Mouse (Mus musculus) c-Kit-negative CD71-positive TER-119-positive erythroid progenitor cells, embryonic 14.5 days (primary cell): ENCODE measurements around the gene Trpm3.
"Not testable (repeated sequence)": the region's sequence is repeated elsewhere in the genome, so short reads cannot be mapped to it uniquely, and the experiment has no call there.

Experiments used
- DNase-seq: peaks from one replicate; pipeline ENCODE4 v3.0.0-alpha.2; 2013; ENCODE audit warnings: low read depth, low spot score

Trpm3 gene

GRCm38 (mm10) chr19:22973294-22973693 is 834.4 kb downstream of the Trpm3 start:
- DNase-seq: no peak

- DNase-seq: no peak
Measured at GRCm38 (mm10) chr19:22973727-22974126, 834.9 kb downstream of the Trpm3 start.

GRCm38 (mm10) chr19:22975801-22976200 is 837.0 kb downstream of the Trpm3 start:
- DNase-seq: no peak

- DNase-seq: no peak
Measured at GRCm38 (mm10) chr19:22977508-22977907, 838.7 kb downstream of the Trpm3 start.

- DNase-seq: no peak
Measured at GRCm38 (mm10) chr19:22978763-22979162, 839.9 kb downstream of the Trpm3 start.

GRCm38 (mm10) chr19:22979191-22979590 is 840.3 kb downstream of the Trpm3 start:
- no peak for DNase-seq

- DNase-seq: no peak
Measured at GRCm38 (mm10) chr19:22987914-22988313, 849.1 kb downstream of the Trpm3 start.

- no peak for DNase-seq
Measured at GRCm38 (mm10) chr19:22993946-22994345, 855.1 kb downstream of the Trpm3 start.

- DNase-seq: no peak
Measured at GRCm38 (mm10) chr19:22994531-22994930, 855.7 kb downstream of the Trpm3 start.

GRCm38 (mm10) chr19:23000293-23000692 is 861.4 kb downstream of the Trpm3 start:
- DNase-seq: no peak

GRCm38 (mm10) chr19:23003861-23004260 is 865.0 kb downstream of the Trpm3 start:
- DNase-seq: no peak

GRCm38 (mm10) chr19:23005851-23006250 is 867.0 kb downstream of the Trpm3 start:
- no peak for DNase-seq

- no peak for DNase-seq
Measured at GRCm38 (mm10) chr19:23006517-23007273, 867.8 kb downstream of the Trpm3 start.

- DNase-seq: no peak
Measured at GRCm38 (mm10) chr19:23013695-23014094, 874.8 kb downstream of the Trpm3 start.

- DNase-seq: no peak
Measured at GRCm38 (mm10) chr19:23015516-23015915, 876.7 kb downstream of the Trpm3 start.

GRCm38 (mm10) chr19:23018186-23018727 is 879.4 kb downstream of the Trpm3 start:
- no peak for DNase-seq

- DNase-seq: no peak
Measured at GRCm38 (mm10) chr19:23022902-23023301, 884.1 kb downstream of the Trpm3 start.

- no peak for DNase-seq
Measured at GRCm38 (mm10) chr19:23023316-23023960, 884.6 kb downstream of the Trpm3 start.

- DNase-seq: no peak
Measured at GRCm38 (mm10) chr19:23024821-23025220, 886.0 kb downstream of the Trpm3 start.

GRCm38 (mm10) chr19:23026427-23026826 is 887.6 kb downstream of the Trpm3 start:
- DNase-seq: no peak

- DNase-seq: no peak
Measured at GRCm38 (mm10) chr19:23028283-23028682, 889.4 kb downstream of the Trpm3 start.

- DNase-seq: not testable (repeated sequence)
Measured at GRCm38 (mm10) chr19:23033343-23033742, 894.5 kb downstream of the Trpm3 start.

- no peak for DNase-seq
Measured at GRCm38 (mm10) chr19:23034117-23034516, 895.3 kb downstream of the Trpm3 start.
